Mouse (Mus musculus) pancreas, adult 10 weeks (tissue): Measurements from ENCODE around the gene Pip4p1. TPM values are rescaled to one million over a fixed set of nuclear protein-coding genes. Genes with fewer than 3 reads are reported as not detected.

Source experiments
- polyA plus RNA-seq: library from polyadenylated mRNA; stranded (reverse); fragments of 350-450 nt; fragmentation: Illumina TruSeq; extraction: RNeasy Lipid Tissue Mini Kit (QIAGEN cat#74804); gene quantifications from one replicate; pipeline ENCODE4 v1.2.3, GENCODE M21; 2015; ENCODE audit warnings: low read depth, low replicate concordance; ENCODE audit not compliant: insufficient read depth

Gene Pip4p1
- polyA plus RNA-seq: 14.0 TPM

DNA sequence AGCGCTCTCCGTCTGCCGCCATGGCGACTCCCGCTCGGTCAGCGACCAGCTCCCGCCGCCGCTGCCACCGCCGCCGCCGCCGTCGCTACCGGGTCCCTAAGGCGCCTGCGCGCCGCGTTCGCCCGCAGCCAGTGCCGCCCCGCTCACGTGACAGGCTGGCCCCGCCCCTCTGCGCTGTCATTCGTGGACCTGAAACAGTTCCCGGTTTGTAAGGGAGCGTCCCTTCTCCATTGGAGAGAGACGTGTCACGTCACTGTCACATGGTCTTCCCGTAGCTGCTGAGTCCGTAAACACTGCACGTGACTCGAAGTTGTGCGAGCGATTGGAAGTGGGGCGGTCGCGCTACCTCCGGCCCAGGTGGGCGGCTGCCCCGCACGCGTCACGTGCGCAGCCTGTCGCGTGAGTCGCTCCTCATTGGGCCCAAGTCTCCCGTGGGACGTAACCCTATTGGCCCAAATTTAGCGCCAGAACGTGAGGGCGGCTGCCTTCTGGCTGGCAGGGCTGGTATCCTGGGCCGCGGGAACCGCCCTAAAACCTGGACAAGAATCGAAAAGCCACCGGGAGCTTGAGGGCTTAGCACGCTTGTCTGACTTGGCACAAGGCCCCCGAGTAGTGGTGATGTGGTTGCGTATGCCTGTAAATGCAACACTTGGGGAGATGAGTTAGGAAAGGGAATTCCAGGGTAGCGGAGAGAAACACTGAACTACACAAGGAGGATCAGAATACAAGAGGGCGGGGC lies at the start of gene Pip4p1, which contains the start of gene Pnp:
Gene Pip4p1, minus strand, starts transcription at position 103 of the 739 bp plus-strand sequence.
Gene Pnp, plus strand, starts transcription at position 329 of the 739 bp plus-strand sequence.

DNA sequence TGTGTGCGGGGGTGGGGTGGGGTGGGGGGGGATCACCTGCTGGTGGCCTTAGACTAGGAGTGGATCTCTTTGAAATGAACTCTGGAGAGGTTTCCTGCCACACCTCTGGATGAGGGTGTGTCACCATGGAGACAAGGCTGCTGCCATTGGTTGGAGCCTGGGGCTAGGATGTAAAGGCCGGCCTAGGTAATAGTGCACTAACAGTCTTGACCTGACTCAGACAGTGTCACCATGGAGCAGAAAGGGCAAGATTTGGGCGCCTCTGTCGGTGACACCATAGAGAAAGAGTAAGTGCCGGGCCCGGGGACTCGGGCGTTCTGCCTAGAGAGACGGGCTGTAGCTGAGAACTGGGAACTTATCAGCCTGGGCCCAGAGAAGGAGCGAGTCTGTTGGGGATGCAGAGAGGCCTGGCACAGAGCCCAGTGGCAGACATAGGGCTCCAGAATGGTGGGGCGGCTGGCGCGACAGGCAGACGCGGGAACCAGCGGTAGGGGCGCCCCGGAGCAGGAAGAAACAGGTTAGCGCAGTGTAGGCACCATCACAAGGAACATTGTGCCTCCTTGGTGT lies 25.4 kb upstream of the Pip4p1 start, which contains the start of gene Pnp2:
Gene Pnp2, plus strand, starts transcription at position 51 of the 567 bp plus-strand sequence.

DNA sequence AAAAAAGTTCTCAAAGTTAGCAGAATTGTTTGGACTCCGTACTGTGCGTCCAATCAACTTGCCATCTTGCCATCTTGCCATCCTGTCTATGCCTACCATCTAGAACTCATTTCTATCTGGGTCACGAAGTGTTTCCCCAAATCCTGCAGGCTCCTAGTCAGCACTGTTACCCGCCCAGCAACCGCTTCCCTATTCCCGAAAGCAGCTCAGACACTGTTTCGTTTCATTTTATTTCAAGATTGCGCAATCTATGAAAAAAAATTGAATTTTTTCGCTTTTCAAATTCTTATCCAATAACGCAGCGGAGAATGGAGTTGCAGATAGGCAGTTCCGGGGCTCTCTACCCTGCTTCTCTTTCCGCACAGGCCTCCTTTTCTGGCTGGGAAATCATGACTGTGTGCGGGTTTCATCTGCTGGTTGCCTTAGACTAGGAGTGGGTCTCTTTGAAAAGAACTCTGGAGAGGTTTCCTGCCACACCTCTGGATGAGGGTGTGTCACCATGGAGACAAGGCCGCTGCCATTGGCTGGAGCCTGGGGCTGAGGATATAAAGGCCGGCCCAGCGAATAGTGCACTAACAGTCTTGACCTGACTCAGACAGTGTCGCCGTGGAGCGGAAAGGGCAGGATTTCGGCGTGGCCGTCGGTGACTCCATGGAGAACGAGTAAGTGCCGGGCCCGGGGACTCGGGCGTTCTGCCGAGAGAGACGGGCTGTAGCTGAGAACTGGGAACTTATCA lies 13.4 kb upstream of the Pip4p1 start, which contains the start of gene Gm49342:
Gene Gm49342, plus strand, starts transcription at position 586 of the 736 bp plus-strand sequence.

DNA sequence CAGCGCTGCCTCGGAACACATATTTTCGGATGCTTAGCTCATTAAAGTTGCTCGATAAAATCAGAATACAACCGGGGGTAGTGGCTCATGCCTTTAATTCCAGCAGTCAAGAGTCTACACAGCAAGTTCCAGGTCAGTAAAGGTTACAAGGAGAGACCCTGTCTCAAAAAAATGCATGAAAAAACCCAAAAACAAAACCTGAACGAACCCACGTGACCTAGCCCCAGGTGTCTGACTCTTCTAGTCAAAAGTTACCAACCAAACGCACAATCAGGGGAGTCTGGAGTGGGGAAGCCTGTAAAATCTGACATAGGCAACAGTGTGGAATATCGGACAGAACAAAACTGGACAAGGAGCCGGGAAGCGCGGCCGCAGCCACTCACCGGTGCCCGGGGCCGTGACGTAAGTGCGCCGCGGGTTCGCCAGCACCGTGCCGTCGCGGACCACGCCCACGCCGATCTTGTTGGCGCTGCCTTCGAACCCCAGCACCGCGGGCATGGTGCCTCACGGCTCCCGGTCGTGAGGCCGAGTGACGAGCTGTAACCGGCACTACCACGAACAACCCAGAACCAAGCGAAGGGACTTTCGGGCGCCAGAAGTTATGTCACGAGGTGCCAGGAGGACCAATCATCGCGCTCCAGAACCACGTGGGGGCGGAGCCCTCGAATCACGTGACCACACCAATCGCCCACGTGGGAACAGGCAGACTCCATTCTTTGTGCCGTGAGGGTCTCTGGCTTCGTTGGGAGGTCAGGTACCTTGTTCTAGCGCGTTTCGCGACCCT lies 6.2 kb downstream of the Pip4p1 start, which contains the start of the genes Osgep and Apex1:
Gene Osgep, minus strand, starts transcription at position 613 of the 784 bp plus-strand sequence.
Gene Apex1, plus strand, starts transcription at position 688 of the 784 bp plus-strand sequence.

DNA sequence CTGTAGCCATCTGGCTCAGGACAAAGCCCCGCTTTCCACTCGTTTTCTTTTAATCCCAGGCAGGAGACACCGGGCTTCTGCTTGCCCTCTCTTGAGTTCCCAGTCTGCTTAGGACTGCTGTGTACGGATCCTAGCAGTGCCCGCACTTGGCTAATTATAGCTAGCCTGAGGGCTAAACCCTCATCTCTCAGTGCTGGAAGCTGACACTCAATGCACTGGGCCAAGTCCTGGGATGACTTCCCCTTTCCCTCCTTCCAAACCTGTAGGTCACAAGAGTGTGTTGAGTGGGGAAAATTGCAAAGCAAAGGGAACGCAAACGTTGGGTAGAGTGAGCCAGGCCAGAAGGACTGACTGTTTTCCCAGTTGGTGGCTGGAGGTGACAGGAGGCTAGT lies 33.3 kb downstream of the Pip4p1 start, which contains the start of gene Klhl33:
Gene Klhl33, minus strand, starts transcription at position 134 of the 392 bp plus-strand sequence.

Other genes with a start within 250 kb of the Pip4p1 start
- gene Olfr747, start 237.7 kb downstream of the Pip4p1 start, polyA plus RNA-seq: not detected
- gene Olfr748, start 223.5 kb downstream of the Pip4p1 start, polyA plus RNA-seq: not detected
- gene Olfr749, start 185.8 kb downstream of the Pip4p1 start, polyA plus RNA-seq: not detected
- 10.5 TPM for gene Ttc5, start 145.3 kb downstream of the Pip4p1 start, polyA plus RNA-seq
- not detected for gene Ccnb1ip1, start 123.1 kb downstream of the Pip4p1 start, polyA plus RNA-seq
- gene Parp2, start 123.0 kb downstream of the Pip4p1 start, polyA plus RNA-seq: 28.7 TPM
- 8.0 TPM for gene Tep1, start 60.3 kb downstream of the Pip4p1 start, polyA plus RNA-seq
- 0.18 TPM for gene Klhl33, start 33.3 kb downstream of the Pip4p1 start, polyA plus RNA-seq
- 13.7 TPM for gene Osgep, start 6.0 kb downstream of the Pip4p1 start, polyA plus RNA-seq
- 6.9 TPM for gene Apex1, start 5.9 kb downstream of the Pip4p1 start, polyA plus RNA-seq
- gene Pnp, start 226 bp upstream of the Pip4p1 start, polyA plus RNA-seq: 13.4 TPM
- gene Gm49342, start 13.7 kb upstream of the Pip4p1 start, polyA plus RNA-seq: 5.8 TPM
- 1.1 TPM for gene Pnp2, start 25.1 kb upstream of the Pip4p1 start, polyA plus RNA-seq
- not detected for gene Rnase10, start 76.9 kb upstream of the Pip4p1 start, polyA plus RNA-seq
- gene Rnase9, start 111.0 kb upstream of the Pip4p1 start, polyA plus RNA-seq: not detected
- not detected for gene Rnase11, start 119.3 kb upstream of the Pip4p1 start, polyA plus RNA-seq
- gene Rnase12, start 126.8 kb upstream of the Pip4p1 start, polyA plus RNA-seq: not detected
- gene Olfr750, start 143.6 kb upstream of the Pip4p1 start, polyA plus RNA-seq: not detected
- 124 TPM for gene Rnase4, start 160.2 kb upstream of the Pip4p1 start, polyA plus RNA-seq
- gene Ang, start 160.3 kb upstream of the Pip4p1 start, polyA plus RNA-seq: 58.7 TPM
- gene Eddm3b, start 183.6 kb upstream of the Pip4p1 start, polyA plus RNA-seq: not detected
- not detected for gene Rnase6, start 193.1 kb upstream of the Pip4p1 start, polyA plus RNA-seq
- 15,145 TPM for gene Rnase1, start 215.9 kb upstream of the Pip4p1 start, polyA plus RNA-seq
- gene Rnase2b, start 231.4 kb upstream of the Pip4p1 start, polyA plus RNA-seq: not detected